Mouse (Mus musculus) fibroblast of lung, adult 2 months (primary cell): ENCODE results near the gene Psd.
A peak's percentile ranks its signal among the peaks of the same experiment; 100 is the strongest.

Experiments
- DNase-seq: peaks from one replicate; pipeline ENCODE4 v3.0.0-alpha.2; 2011; ENCODE audit warnings: low read depth

The Psd gene

GRCm38 (mm10) chr19:46305432-46306267 lies 21.3 kb downstream of the Psd start:
- DNase-seq: peak; percentile 62

GRCm38 (mm10) chr19:46304908-46305333 lies 22.0 kb downstream of the Psd start:
- DNase-seq: no peak

- peak; percentile 94 for DNase-seq
Measured at GRCm38 (mm10) chr19:46304216-46304841, 22.6 kb downstream of the Psd start, which contains the start of gene Nfkb2. Gene Nfkb2 (plus strand): TSS chr19:46304320.

- DNase-seq: no peak
Measured at GRCm38 (mm10) chr19:46303251-46304215, 23.4 kb downstream of the Psd start.

GRCm38 (mm10) chr19:46302551-46302950 lies 24.4 kb downstream of the Psd start:
- DNase-seq: no peak

GRCm38 (mm10) chr19:46300294-46301045 lies 26.5 kb downstream of the Psd start:
- no peak for DNase-seq

GRCm38 (mm10) chr19:46296938-46297337 lies 30.0 kb downstream of the Psd start:
- DNase-seq: no peak

GRCm38 (mm10) chr19:46290535-46291105 lies 36.3 kb downstream of the Psd start:
- no peak for DNase-seq

GRCm38 (mm10) chr19:46287566-46287965 lies 39.4 kb downstream of the Psd start:
- no peak for DNase-seq

- no peak for DNase-seq
Measured at GRCm38 (mm10) chr19:46286926-46287325, 40.0 kb downstream of the Psd start.

- no peak for DNase-seq
Measured at GRCm38 (mm10) chr19:46286047-46286446, 40.9 kb downstream of the Psd start.

GRCm38 (mm10) chr19:46285631-46286030 lies 41.3 kb downstream of the Psd start:
- no peak for DNase-seq

- no peak for DNase-seq
Measured at GRCm38 (mm10) chr19:46284686-46285085, 42.3 kb downstream of the Psd start.

GRCm38 (mm10) chr19:46282081-46282849 lies 44.7 kb downstream of the Psd start:
- no peak for DNase-seq

- no peak for DNase-seq
Measured at GRCm38 (mm10) chr19:46275307-46275706, 51.6 kb downstream of the Psd start.

GRCm38 (mm10) chr19:46264762-46265161 lies 62.2 kb downstream of the Psd start:
- DNase-seq: no peak
